Mouse (Mus musculus) right cerebral cortex, postnatal 36 days (tissue): ENCODE results near the gene Gcnt4.
"Not testable (repeated sequence)": the region's sequence is repeated elsewhere in the genome, so short reads cannot be mapped to it uniquely, and the experiment has no call there.

ENCODE experiments used
- DNase-seq, 2 experiments: peaks; one replicate each; pipeline ENCODE4 v3.0.0; 2022; ENCODE audit warnings: low spot score in 2 of 2, mixed read lengths in 1 of 2

Gcnt4 gene

GRCm38 (mm10) chr13:96923999-96924961 is at the start of gene Gcnt4:
Gene Gcnt4 (plus strand): TSS chr13:96924689.
- DNase-seq = no peak

GRCm38 (mm10) chr13:96878220-96879057 is 46.0 kb upstream of the Gcnt4 start:
- peak; percentile 22 to 38 for DNase-seq

GRCm38 (mm10) chr13:96884534-96884933 is 40.0 kb upstream of the Gcnt4 start:
- no peak for DNase-seq

- no peak for DNase-seq
Measured at GRCm38 (mm10) chr13:96889985-96890384, 34.5 kb upstream of the Gcnt4 start.

GRCm38 (mm10) chr13:96895144-96895543 is 29.3 kb upstream of the Gcnt4 start:
- DNase-seq = no peak

- DNase-seq = no peak
Measured at GRCm38 (mm10) chr13:96906717-96907116, 17.8 kb upstream of the Gcnt4 start.

- no peak for DNase-seq
Measured at GRCm38 (mm10) chr13:96911202-96911601, 13.3 kb upstream of the Gcnt4 start.

- not testable (repeated sequence) for DNase-seq
Measured at GRCm38 (mm10) chr13:96923134-96923533, 1.4 kb upstream of the Gcnt4 start.

GRCm38 (mm10) chr13:96924985-96925745 is 676 bp downstream of the Gcnt4 start:
- no peak for DNase-seq

GRCm38 (mm10) chr13:96925991-96926725 is 1.7 kb downstream of the Gcnt4 start:
- no peak for DNase-seq

- no peak for DNase-seq
Measured at GRCm38 (mm10) chr13:96927781-96928180, 3.3 kb downstream of the Gcnt4 start.

- no peak for DNase-seq
Measured at GRCm38 (mm10) chr13:96928432-96929039, 4.0 kb downstream of the Gcnt4 start.

GRCm38 (mm10) chr13:96932745-96933144 is 8.3 kb downstream of the Gcnt4 start:
- DNase-seq = peak; percentile 80 to 88

- DNase-seq = no peak
Measured at GRCm38 (mm10) chr13:96933367-96933766, 8.9 kb downstream of the Gcnt4 start.

- no peak for DNase-seq
Measured at GRCm38 (mm10) chr13:96936173-96936777, 11.8 kb downstream of the Gcnt4 start.

GRCm38 (mm10) chr13:96937059-96937558 is 12.6 kb downstream of the Gcnt4 start:
- DNase-seq = no peak

GRCm38 (mm10) chr13:96939680-96940079 is 15.2 kb downstream of the Gcnt4 start:
- no peak for DNase-seq

GRCm38 (mm10) chr13:96941481-96941880 is 17.0 kb downstream of the Gcnt4 start:
- not testable (repeated sequence) for DNase-seq

- DNase-seq = no peak
Measured at GRCm38 (mm10) chr13:96943571-96943970, 19.1 kb downstream of the Gcnt4 start.

GRCm38 (mm10) chr13:96945748-96946147 is 21.3 kb downstream of the Gcnt4 start:
- DNase-seq = no peak
